Mouse (Mus musculus) activated CD4-positive, CD25-positive, alpha-beta regulatory T cell, adult 4 months (primary cell): ENCODE data around the gene Kank1. TPM values are rescaled to one million over a fixed set of nuclear protein-coding genes. Genes with fewer than 3 reads are reported as not detected.

ENCODE experiments used
- ATAC-seq: one replicate; pipeline ENCODE4 v1.8.0; 2017
- polyA plus RNA-seq, 2 experiments: library from polyadenylated mRNA; unstranded; fragments of 100-300 nt; shearing (Covaris generic); gene quantifications; one replicate each; pipeline ENCODE4 v1.2.1; 2017

The Kank1 gene
- polyA plus RNA-seq, 2 experiments from 2014 or later = not detected

DNA sequence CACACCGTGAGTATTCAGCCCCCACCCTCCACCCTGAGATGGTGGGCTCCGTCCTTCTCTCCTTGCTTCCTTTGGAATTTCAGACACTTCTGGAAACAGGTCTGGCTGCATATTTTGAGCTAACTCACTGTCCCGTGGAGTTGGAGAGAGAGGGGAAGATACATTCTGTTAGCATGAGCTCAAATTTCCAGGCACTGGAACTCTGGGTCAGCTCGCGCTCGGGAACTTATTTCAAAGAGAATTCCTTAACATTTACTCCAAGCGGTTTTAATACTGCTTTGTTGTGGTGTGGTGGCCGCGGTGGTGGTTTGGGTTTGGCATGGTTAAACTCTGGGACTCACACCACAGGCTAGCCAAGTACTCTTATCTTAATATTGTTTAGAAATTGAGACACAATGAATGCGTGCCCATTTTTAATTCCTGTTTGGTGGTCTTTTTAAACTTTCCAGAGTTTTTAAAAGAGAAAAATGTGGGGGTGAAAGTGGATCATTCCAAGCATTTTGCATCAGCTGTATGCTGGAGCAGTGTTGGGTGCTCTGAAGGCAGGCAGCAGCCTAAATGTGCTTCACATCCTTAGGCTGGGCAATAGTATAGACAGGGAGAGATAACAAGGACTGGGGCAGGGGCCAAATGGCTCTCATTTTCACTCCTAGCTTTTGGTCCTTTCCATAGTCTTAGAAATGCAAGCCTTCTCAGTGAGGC lies 170.6 kb downstream of the Kank1 start:
- no peak for ATAC-seq

DNA sequence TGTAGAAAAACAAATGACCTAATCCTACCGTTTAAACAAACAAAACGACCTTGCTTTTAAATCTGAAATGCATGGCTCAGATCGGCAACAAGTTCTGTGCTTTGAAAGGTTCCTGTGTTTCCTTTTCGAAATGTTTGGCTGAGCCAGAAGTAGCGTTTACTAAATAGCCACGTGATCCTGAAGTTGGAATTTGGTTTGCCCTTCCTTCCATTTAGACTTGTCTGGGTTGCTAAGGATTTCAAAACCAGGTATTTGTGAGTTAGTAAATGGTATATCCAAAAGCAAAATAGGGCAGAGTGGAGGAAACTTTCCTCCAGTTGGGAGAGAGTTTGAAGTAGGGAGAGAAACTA lies 171.1 kb downstream of the Kank1 start:
- ATAC-seq = no peak

DNA sequence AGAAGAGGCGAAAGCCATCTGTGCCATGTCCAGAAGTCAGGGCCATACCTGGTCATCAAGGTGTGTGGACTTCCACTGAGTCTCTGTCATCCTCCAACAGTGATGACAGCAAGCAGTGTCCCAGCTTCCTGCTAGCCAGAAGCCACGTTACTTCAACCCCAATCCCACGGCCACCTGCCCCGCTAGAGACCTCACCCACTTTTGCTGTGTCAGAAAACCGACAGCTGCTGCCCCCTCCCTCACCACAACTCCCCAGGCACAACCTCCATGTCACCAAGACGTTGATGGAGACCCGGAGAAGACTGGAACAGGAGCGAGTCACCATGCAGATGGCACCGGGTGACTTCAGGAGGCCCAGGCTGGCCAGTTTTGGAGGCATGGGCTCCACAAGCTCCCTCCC lies 172.5 kb downstream of the Kank1 start:
- no peak for ATAC-seq

DNA sequence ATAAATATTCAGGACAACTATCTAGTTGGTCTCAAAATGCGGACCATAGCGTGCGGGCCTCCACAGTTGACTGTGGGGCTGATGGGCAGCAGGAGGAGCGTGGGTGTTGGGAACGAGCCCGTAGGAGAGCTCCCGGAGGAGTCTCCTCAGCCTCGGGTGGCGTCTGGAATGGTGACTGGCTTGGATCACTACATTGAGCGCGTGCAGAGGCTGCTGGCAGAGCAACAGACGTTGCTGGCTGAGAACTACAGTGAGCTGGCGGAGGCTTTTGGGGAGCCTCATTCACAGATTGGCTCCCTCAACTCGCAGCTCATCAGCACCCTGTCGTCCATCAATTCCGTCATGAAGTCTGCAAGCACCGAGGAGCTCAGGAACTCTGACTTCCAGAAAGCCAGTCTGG lies 174.6 kb downstream of the Kank1 start:
- ATAC-seq = no peak

DNA sequence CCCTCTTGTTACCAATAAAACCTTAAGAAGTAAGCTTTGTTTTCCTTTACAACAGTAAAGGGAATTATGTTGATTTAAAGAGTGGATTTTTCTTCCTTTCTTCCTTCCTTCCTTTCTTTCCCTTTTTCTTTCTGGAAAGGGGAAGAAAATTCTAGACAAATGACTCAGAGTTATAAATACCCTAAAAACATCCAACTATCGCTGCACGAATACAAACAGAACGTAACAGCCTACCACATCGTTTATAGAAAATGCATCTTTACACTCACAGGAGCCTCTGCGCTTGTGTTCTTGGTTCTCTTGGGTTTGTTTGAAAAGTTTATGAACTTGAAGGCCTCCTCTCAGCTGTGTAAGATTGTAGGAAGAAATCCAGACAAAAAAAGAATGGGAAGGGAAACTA lies 178.7 kb downstream of the Kank1 start:
- no peak for ATAC-seq

DNA sequence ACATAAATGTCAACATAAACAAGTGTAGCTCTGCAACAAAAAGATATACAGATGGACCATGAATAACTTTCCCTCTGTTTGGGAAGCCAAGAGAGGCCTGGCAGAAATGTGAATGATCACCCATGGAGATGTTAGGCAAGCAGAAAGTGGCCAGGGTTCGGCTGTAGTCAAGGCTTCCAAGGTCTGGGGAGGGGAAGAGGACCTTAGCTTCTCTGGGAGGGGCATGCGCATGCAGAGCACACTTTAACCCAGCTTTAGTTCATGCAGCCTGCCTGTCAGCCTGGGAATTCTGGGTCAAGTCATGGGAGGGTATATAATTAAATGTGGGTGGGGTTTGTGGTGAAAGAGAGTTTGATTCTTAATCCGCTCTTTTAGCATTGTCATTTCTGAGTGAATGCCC lies 180.9 kb downstream of the Kank1 start:
- no peak for ATAC-seq

DNA sequence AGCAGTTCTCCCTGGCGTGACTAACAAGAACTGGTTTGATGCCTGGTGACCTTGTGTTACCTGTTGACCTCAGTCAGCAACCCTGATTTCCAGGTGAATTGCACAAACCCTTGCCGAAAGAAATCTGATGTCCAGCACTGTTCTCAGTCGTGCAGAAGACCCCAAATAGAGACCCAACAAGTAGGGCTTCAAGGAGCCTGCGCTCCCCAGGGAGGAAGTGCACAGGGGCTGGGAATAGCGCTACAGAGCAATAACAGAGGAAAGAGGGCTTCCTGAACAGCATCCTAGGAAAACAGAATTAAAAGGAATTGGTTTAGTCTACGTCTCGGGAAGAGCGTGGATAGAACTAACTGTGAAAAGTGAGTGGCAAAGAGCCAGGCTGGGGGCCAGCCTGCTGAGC lies 183.2 kb downstream of the Kank1 start:
- ATAC-seq = no peak

DNA sequence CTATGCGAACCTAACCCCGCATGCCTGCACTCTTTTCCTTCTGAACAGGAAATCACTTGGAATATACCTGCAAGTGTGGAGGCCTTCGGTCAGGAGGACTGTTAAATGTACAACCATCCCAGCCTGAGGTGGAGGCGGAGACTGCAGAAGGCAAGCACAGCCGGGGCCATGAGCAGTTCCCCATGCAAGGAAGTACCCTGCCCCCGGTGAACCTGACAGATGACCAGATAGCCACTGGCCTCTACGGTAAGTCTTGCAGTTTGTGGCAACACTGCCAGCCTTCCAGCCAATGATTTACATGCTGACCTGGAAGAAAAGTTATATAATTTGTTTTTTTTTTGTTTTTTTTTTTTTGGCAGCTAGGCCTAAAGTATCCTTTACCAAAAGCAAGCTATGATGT lies 185.3 kb downstream of the Kank1 start:
- ATAC-seq = no peak

DNA sequence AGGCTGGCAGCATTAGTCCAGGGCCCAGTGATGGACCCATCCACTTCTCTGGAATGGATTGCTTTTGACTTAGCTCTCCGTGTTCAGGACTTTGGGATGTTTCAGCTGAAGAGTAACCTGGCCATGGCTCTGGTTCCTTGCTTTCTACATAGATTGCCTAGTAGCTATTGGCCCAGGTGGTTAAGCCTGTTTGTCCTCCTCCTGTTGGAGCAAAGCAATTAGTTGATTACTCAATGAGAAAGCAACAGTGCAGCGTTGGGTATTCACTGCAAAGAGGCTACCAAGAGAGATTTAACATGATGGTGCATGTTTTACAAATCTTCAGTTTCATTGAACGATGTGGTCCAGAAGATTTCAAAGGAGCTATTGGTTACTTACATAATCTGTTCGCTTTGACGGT lies 186.6 kb downstream of the Kank1 start:
- ATAC-seq = no peak

DNA sequence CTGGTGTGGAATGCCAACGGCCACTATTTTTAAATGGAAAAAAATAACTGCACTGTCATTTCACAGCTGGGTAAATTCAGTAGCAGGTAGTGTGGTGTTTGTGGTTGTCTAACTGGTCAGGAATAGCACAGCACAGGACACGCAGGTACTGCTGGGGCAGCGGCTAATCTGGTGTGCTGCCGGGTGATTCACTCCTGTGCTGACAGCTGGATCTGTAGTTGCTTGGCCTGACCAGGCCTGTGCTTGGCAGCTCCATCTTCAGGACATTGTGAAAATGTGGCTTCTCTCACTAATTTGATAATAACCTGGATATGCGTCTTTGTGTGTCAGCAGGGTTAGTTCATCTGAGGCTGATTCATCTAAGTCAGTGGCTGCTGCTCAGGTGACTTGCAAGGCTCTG lies 189.7 kb downstream of the Kank1 start:
- ATAC-seq = no peak

DNA sequence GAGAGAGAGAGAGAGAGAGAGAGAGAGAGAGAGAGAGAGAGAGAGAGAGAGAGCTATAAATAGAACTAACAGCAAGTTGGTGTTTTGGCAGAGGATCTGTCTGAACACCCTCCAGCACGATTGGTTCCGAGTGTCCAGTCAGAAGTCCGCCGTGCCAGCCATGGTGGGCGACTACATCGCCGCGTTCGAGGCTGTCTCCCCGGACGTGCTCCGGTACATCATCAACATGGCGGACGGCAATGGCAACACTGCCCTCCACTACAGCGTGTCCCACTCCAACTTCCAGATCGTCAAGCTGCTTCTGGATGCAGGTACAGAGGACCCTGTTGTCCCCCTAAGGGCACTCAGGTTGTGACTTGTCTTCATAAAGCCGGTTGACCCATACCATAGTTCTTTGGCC lies 191.1 kb downstream of the Kank1 start:
- ATAC-seq = no peak

DNA sequence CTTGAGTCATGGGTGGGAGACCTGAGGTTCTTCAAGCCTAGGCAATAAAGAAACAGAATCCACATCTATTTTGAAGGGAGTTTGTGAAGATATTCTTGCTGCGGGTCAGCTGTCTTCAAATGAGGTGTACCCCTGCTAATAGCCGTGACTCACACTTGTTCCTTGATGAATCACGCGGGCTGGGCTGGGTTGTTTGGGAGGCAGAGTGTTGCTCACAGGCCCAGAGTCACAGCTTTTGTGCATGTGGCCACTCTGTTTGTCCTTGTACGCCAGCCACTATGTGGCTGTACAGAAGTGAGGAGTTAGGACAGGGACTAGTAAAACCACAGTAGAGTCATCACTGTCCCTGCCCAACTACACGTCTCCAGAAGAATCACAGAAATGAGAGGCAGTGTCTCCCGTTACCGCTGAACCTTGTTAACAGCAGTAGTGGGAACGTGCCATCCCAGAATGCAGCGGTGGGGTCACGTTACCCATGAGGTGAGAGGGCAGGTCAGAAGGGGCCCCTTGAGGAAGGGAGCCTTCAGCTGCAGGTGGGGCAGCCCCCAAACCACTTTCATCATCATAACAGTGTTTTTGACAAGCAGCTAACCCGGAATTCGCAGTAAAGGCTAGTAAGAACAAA lies 191.7 kb downstream of the Kank1 start:
- ATAC-seq = no peak

DNA sequence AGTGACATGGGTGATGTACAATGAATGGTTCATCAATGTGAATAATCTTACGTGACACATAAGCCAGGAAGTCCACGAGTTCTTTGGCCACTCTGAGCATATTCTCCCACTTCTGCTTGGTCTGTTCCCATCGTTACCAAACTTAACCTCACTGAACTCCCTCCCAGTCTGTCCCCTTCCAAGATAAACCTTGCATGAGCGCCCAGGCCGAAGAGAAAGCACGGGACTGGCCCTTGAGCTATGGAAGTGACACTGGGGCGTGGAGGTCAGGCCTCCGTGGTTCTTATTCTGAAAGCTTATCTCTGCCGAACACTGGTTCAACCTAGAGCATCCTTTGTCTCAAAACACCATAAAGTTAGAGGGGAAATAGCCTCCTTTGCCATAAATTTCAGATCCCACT lies 194.7 kb downstream of the Kank1 start:
- ATAC-seq = no peak

DNA sequence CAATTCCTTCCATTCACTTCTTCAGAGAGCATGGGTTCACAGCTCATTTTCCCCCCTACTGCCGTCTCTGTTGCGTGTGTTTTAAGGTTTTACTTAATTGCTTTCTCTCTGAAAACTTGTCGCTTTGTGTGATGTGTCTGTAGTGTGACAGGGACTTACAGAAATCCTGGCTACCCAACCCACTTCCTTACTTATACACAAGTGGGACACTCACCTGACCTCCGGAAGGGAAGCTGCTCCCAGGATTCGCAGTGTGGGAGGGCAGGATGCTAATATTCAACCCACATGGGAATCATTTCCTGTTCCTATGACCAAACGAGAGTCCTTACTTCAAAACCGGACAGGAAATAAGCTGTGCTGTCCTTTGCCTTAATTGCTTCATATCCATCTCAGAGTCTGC lies 195.1 kb downstream of the Kank1 start:
- no peak for ATAC-seq

DNA sequence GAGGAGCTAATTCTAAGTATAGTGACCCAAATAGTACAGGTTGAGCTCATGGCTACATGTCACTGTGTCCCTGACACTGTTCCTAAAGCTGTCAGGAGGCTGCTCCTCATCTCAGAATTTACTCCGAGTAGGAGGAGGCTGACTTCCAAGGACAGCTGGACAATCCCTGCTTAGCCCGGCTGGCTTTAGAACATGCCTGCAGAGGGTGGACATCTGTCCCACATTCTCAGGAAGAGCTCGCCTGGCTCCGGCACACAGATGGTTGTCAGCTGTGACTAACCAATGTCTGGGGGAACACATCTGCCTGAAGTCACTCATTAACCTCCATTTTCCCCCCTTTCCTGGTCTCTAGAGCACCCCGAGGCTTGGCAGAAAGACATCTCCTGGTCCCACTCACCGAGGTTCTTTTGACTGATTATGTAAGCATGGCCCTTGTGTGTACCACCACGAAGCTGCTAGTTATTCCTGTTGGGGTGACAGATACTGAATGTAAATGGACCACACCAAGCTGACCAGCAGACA lies 196.5 kb downstream of the Kank1 start:
- no peak for ATAC-seq

DNA sequence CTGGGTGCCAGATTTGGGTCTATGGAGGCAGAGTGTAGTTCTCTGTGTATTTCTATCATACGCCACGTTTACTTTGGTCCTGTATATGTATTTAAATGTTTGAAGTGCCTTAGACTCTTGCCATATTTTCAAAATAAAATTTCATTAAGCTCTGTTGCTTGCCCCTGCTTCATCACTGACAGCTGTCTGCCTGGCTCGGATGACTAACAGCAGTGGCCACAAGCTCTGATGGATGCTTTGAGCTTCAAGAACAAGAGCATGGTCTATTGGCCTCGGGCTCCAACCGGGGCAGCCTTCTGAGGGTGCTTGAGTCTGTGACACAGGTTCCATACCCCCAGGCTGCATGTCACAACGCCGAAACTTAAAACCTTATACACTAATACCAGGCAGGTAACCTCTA lies 197.6 kb downstream of the Kank1 start:
- ATAC-seq = no peak

DNA sequence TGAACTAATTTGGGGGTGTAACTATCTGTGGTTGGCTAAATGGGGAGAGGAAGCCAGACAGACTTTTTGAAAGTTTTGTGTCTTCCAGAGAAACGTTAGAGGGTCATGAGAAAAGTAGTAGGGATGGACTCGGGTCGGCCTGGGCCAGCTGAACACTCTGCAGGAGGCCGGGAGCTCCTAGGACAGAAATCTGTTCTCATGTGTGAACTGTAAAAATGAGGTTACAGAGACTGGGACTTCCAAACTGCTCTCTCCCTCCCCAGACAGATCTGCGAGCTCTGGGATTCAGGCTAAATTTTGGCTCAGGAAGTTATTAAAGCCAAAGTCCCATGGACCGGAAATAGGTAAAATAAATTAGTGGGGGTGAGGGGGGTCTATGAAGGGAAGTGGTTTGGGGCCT lies 198.0 kb downstream of the Kank1 start:
- no peak for ATAC-seq

DNA sequence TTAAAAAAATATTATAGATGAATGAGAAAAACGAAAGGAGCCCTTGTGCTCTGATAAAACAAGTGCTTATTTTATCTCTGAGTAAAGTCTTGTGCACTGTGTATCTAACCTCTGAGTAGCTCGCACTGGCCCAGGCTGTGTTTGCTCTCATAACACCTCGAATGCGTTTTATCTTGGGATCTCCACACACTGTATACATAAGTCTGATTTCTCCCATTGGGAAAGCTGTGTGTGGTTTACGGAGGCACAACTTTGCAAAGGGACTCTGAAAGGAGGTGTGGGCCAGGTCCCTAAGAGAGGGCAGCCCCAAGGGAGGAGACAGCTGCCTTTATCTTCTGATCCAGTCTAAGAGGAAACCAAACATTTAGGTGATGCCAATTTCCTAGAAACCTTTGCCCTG lies 198.6 kb downstream of the Kank1 start:
- no peak for ATAC-seq

DNA sequence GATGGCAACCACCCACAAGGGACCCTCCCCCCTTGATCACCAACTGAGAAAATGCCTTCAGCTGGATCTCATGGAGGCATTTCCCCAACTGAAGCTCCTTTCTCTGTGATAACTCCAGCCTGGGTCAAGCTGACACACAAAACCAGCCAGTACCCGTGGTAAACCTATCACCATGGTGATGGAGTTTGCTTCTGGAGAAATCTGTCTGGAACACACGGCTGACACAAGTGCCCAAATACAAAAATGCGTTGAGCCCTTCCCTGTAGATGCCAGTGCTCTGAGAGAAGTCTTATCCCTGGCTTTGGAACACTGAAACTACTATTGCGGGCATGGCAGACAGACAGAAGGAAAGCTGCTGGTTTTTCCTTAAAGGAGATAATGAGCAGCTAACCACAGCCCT lies 199.4 kb downstream of the Kank1 start:
- no peak for ATAC-seq

DNA sequence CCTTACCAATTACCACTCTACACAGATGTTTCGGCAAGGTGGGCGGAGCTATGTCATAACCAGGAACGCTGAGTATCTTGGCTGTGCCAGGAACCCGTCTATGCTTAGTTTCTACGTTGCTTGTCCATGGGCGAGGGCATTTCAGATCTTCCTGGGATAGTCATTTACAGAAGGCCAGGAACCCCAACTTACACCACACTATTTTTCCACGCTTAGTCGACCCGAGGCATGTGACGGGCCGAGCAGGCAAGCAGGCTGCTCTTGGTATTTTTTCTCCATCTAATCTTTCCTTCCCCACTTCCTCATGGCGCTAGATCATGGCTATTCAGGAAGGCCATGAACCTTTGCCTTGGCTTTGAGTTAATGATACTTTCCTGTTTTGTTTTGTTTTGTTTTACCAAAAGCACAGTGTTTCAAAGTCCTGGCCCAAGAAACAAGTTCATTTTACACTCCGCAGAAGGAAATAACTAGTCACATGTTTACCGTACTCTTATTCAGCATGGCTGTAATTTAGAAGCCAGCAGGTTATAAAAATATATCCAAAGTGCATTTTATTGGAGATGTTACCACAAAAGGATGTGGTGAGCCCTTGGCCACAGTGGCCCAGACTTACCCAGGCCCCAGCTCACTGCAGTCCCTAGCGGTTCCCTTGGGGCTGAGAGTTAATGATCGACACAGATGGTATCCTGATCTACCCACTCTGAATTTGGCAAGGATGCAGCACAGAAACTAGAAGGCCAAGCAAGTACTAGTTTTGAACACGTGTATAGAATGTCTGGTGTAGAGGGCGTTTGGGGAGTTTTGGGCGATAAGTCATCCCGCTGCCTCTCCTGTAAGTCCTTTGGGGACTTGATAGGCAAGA lies 200.2 kb downstream of the Kank1 start:
- ATAC-seq = no peak

DNA sequence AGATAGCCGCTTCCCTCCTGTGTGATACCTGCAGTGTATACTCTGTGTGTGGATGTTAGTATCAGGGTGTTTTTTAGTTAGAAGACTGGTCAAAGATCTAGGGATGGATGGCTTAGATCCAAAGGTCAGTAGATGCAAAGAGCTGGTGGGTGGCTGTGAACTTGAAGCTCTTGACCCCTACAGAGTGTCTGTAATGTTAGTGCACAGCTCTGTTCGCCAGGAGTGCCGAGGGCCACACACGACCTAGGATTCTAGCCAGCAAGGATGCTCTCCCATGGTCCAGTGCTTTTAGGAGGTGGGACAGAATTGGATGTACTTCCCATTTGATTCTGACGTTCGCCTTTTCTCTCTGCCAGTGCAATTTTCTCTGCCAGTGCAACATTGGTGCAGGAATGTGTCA lies 201.5 kb downstream of the Kank1 start:
- no peak for ATAC-seq

DNA sequence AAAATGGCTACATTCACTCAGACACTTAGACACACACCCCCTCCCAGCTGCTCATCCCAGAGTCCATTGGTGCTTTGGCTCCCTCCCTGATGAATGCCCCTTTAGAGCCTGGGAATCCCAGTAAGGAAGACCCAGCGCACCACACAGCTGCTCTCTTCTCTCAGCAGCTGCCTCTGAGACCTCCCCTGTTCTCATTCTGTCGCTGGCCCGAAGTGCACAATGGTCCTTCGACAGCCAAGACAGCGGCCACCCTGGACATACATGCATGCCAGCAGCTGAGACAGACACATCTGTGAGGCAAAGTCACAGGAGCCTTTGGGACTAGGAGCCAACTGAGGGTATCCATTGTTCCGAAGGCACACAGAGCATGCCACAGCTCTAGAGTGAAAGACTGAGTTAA lies 203.0 kb downstream of the Kank1 start:
- no peak for ATAC-seq

DNA sequence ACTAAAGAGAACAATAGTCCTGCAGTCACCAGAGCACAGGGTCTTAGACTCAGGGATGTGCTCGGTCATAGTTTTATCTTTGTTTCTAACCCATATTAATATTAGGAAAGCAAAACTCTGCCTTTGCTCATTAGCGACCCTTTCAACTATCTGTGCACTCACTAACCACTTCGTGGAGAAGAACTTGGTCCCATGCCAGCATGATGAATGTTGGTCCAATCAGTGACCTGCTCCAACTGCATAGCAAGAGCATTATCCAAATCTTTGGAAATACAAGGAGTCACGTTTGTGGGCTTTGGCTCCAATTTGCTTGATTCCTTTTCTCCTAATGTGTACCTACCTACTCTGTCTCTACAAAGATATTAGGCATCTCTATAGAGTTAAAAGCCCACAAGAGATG lies 204.0 kb downstream of the Kank1 start:
- no peak for ATAC-seq

DNA sequence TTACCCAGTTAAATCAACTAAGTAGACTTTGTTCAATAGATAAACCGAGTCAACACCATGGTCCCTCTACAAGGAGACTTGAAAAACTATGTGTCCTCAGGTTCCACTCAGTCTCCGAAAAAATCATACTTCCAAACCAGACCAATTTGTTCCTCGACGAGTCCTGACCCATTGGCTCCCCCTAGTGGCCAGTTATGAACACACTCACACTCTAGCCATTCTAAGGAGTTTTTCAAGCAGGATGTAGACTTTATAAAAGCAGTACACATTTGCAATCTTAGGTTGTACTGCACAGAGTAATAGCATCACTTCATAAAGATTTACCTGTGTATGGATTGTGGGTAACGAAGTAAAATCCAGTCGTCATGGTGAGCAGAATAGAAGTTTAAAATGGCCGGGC lies 208.3 kb downstream of the Kank1 start:
- no peak for ATAC-seq
